Mouse (Mus musculus) left cerebral cortex, adult 8-10 months (tissue): ENCODE measurements at regions not wholly inside any gene's neighbourhood (a gene's known extent, or its start where the extent isn't known, plus 50 kb on each side); places are given as distances from the start of the nearest gene placed in this dataset.

Experiments
- DNase-seq, 2 experiments: peaks; one replicate each; pipeline ENCODE4 v3.0.0; 2022; ENCODE audit warnings: low spot score in 2 of 2

GRCm38 (mm10) chr8:116298891-116299290 is 205.9 kb upstream of the Dynlrb2 start:
- DNase-seq: no peak

GRCm38 (mm10) chr8:116290671-116291245 is 214.0 kb upstream of the Dynlrb2 start:
- DNase-seq: no peak

GRCm38 (mm10) chr8:116289237-116289636 is 215.5 kb upstream of the Dynlrb2 start:
- DNase-seq: no peak

DNA sequence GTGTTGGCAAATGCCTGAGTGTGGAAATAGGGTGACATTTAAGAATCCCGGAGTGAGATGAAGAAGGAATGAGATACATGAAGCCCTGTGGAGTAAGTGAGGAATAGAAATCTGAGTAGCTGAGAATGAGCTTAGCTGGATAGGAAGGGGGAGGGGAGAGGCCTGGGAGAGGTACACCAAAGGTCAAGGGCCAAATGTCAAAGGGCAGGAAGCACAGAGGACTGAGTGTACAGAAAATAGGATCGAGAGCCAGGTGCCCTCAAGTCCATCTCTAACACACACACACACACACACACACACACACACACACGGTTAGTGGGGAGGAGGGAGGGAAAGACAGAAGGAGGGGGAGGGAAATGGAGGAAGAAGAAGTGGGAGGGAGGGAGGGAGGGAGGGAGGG is 220.8 kb upstream of the Dynlrb2 start:
- DNase-seq: no peak

GRCm38 (mm10) chr8:116282341-116282740 is 222.4 kb upstream of the Dynlrb2 start:
- DNase-seq: no peak

DNA sequence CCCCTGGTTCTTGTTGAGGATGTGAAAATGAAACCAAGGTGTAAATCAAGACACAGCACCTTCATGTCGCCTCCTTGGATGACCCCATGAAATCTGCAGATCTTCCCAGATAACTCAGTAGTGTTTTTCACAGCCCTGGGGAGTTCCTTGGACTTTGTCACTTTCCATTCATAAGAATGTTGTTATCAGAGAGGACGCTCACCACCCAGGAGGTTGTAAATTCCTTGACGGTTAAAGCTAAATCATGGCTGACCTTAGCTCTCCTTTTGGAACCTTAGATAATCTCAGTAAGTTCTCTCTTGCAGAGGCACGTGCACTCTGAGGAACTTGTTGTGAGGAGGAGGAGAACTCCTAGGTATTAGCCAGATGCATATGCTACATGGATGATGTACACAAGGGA is 229.8 kb upstream of the Dynlrb2 start:
- no peak for DNase-seq

GRCm38 (mm10) chr8:116271238-116271637 is 233.5 kb upstream of the Dynlrb2 start:
- no peak for DNase-seq

DNA sequence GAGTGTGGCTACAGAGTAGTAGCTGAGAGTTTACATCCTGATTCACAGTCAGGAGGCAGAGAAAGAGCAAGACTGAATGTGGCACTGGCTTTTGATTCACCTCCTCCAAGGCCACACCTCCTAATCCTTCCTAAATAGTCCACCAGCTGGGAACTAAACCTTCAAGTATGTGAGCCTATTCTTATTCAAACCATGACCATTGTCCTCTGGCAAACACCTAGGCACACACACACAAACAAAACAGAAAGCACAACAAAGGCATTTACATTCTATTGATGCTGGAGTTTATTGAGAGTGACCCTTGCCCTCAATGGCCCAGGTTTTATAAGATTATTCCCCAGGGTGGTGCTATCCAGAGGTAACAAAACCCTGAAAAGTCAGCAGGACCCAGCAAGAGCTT is 235.4 kb upstream of the Dynlrb2 start:
- DNase-seq: no peak

GRCm38 (mm10) chr8:116268685-116269084 is 236.1 kb upstream of the Dynlrb2 start:
- DNase-seq: no peak

- DNase-seq: peak in 1 of 2 experiments; percentile 5
Measured at GRCm38 (mm10) chr8:116268161-116268560, 236.6 kb upstream of the Dynlrb2 start.

GRCm38 (mm10) chr8:116267021-116267420 is 237.8 kb upstream of the Dynlrb2 start:
- no peak for DNase-seq

DNA sequence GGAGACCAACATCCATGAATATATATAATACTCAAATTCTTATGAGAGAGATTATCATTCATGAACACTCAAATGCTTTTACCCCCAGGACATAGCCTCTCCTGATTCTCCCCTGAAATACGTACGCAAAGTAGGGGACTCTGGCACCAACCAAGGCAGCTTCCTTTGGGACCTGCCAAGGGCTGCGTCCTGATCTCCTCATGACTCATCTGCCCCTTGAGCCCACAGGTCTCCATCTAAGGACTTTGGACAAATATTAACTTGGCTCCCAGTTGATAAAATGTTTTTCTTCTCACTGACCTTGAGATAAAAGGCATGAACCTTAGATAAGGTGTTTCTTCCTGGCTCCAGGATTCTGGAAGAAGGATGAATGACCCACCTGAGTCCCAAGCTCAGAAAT is 239.2 kb upstream of the Dynlrb2 start:
- no peak for DNase-seq

GRCm38 (mm10) chr8:116264078-116264477 is 240.7 kb upstream of the Dynlrb2 start:
- no peak for DNase-seq

DNA sequence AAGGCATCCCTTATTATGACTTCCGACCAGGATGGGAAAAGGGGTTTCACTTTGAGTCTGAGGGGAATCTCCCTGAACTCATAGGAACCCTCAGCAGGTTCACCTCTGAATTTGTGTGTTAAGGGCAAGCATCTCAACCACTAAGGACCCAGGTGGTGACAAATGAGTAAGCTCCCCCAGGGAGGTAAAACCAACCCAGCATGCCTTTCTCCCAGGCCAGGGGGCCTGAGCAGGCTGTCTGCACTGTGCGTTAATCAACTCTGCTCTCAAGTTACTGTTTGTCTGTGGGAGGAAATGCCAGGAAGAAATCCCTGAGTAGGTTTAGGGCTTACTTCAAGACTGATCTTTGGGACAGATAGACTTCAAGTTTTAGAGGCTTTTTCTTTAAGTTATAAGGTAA is 243.5 kb upstream of the Dynlrb2 start:
- no peak for DNase-seq

- DNase-seq: no peak
Measured at GRCm38 (mm10) chr8:116255398-116255797, 249.4 kb upstream of the Dynlrb2 start.

DNA sequence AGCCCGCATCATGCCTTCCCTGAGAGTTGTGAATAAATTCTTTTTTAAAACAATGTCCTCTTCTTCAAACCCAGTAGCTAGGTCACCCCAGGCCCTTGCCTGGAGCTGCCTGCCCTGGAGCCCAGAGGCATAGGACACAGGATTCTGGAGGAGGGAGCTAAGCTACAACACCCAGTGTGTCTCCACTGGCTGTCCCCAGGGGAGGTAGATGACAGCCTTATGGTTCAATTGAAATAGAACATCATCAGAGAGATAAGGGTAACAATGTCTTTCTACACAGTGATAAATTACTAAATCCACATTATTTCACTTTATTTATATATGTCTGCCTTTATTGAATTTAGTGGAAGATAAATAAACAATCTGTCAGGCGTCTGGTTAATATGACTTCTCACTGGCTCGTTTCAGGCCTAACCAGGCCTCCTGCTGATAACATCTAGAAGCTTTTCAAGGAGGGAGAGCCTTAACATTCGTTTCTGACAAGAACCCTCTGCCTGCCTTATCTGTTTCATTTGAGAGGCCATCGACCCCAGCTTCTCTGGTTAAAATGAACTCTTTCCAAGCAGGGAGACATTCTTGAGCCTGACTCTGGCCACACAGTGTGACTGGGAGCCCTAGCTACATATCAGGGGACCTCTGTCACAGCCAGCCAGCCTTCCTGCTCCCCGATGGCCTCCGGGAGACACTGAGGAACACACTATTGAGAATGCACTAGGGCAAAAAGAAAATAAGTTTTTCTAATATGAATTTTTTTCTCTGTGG is 252.1 kb upstream of the Dynlrb2 start:
- DNase-seq: no peak

DNA sequence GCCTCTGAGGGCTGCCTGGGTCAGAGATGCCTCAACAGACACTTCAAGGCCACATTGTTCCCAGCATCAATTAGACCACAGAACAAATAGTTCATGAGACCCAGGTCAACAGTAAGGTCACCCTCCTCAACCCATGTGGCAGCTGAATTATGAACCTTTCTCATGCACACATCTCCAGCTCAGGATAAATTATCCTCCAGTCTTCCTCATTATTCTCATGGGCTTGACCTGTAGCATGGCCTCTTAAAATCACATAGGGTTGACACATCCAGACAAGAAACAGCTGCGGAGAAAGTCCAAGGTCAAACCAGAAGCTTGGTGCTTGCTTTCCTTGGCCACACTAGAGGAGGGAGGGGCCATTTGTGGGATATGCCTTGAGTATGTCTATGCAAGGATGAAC is 256.4 kb upstream of the Dynlrb2 start:
- no peak for DNase-seq

DNA sequence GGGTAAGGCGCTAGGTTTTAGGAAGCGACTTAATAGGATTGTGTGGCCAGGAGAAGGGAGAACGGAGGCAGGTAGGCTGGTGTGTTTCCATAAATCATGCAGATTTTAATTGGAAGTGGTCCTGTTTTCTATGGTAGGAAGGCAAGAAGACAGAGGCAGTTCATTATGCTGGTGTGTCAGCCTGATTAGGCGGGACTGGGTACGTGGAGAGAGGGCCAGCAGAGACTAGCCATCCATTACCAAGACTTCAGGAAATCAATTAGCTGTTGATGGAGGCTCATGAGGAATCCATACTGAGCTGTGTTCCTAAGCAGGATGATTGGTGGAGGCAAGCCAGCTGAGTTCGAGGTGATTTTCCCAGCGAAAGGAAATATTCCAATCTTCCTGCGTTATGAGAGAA is 261.3 kb upstream of the Dynlrb2 start:
- no peak for DNase-seq

- DNase-seq: no peak
Measured at GRCm38 (mm10) chr8:116242972-116243371, 261.8 kb upstream of the Dynlrb2 start.

- no peak for DNase-seq
Measured at GRCm38 (mm10) chr8:116241987-116242242, 262.9 kb upstream of the Dynlrb2 start.

- DNase-seq: no peak
Measured at GRCm38 (mm10) chr8:116241146-116241986, 263.4 kb upstream of the Dynlrb2 start.

DNA sequence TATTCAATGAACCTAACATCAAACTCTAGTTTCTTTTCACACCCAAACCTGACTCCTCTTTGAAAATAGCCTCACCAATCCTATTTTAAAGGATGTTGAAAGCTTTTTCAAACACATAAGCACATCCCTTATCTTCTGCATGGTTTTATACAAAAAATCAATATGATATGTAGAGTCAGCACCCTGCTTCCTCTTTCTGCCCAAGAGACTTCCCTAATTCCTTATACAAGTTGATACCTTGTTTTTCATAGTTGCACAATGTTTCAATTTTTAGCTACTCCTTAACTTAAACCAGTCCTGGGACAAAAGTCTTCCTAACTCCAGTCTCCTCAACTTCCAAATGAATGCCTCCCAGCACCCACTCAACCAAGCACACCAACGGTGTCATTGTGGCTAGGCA is 266.1 kb upstream of the Dynlrb2 start:
- DNase-seq: no peak
